Mouse (Mus musculus) embryonic stem cell, embryonic (primary cell): ENCODE measurements around the gene Mycbpap.

Experiments used
- CTCF ChIA-PET, 4 experiments: fragments of 300-600 bp in 2 of 4; fragments of 350-600 bp in 2 of 4; sonication (Branson Sonifier 250); formaldehyde crosslinking; loops; one replicate each; lab custom pipeline; 2022; ENCODE audit warnings: inconsistent platforms in 2 of 4; lab: Charles Lee
- POLR2A ChIA-PET, 4 experiments: fragments of 300-600 bp in 2 of 4; fragments of 350-600 bp in 2 of 4; sonication (Branson Sonifier 250); formaldehyde crosslinking; loops; one replicate each; lab custom pipeline; 2022; ENCODE audit warnings: antibody characterized with exemption in 4 of 4, inconsistent platforms in 1 of 4; lab: Charles Lee

The Mycbpap gene

DNA sequence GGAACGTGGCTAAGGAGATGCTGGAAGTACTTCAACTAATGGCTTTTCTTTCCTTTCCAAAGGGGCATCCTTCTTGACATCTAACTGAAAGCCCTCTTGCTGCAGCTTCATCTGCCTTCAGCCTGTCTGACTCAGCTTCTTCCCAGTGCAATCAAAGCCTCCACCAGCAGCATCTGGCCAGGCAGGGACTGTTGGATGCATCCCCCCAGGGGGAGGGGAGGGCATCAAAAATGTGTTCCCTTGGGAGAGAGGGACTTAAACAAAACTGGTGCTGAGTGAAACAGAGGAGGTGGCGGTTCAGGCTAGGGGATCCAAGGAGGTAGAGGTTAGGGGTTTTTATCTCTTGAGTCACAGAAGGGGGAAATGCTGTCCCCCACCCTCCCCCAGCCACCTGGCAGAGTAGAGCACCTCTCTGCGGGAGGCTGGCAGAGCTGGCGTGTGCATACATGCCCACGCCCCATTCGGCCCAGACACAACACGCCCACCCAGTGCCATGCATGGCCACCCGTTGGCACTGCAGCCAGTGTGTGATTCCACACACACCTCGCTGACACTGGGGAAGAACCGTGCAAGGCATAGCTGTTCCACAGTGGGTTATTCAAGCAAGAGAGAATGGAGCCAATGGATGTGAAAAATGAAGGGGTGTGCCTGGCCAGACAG lies 66.3 kb downstream of the Mycbpap start:
- ChIA-PET CTCF (interaction anchor here in 1 of 4 experiments (0.5 kb wide), 1 partner anchor 384 kb away, joined by 3 read pairs; no protein-coding TSS in a partner anchor), POLR2A (interaction anchor here in 3 of 4 experiments (0.5 to 1.5 kb wide), 7 partner anchors 10 to 746 kb away, joined by 3 to 8 read pairs (median 4); partner anchors contain the start of gene Ankrd40 (in 1 of the 3))

DNA sequence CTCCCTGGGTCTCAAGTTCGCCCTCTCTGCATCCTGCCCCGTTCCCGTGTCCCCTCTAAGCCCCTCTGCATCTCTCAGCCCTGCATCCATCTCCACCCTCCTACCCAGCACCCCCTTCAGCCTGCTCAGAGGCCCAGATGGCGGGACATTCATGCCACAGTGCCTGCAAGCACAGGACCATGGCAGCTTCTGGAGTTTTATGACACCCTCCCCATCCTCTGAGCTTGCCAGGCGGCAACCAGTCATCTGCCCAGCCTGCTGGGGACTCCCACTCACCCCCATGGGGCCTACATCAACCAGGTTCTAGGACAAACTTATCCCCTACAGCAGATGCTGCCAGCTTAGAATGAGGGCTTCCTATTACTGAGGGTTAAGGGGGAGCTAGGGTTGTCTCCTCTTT lies 66.8 kb downstream of the Mycbpap start:
- POLR2A ChIA-PET: interaction anchor here in 2 of 4 experiments (0.5 to 1.5 kb wide), 3 partner anchors 10 to 198 kb away, joined by 3 to 4 read pairs (median 3); partner anchors contain the start of gene Ankrd40 (in 1 of the 2)
- CTCF ChIA-PET: no interaction called here
